Mouse (Mus musculus) telencephalon, adult 2 months (tissue): ENCODE results near the gene Rere.
"Not testable (repeated sequence)": the region's sequence is repeated elsewhere in the genome, so short reads cannot be mapped to it uniquely, and the experiment has no call there.

Experiments used
- DNase-seq: peaks from one replicate; pipeline ENCODE4 v3.0.0-alpha.2; 2011; ENCODE audit warnings: low read depth, low spot score

Rere gene

DNA sequence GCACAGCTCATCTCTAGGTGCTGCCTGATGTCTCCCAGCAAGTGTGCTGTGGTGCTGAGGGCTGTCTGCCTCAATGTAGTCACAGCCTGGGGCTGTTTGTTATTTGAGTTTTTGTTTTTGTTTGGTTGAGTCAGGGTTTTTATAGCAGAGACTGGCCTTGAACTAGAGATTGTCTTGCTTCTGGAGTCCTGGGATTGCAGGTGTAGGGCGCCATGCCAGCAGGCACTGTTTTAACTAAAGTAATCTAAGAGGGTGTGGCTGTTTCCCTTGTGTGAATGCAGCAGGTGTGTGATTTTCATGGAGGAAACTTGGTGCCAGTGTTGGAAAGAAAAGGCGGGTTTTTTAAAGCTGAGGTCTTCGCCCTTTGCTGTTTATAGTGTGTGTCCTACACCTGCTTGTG, 296.6 kb downstream of the Rere start:
- no peak for DNase-seq

DNA sequence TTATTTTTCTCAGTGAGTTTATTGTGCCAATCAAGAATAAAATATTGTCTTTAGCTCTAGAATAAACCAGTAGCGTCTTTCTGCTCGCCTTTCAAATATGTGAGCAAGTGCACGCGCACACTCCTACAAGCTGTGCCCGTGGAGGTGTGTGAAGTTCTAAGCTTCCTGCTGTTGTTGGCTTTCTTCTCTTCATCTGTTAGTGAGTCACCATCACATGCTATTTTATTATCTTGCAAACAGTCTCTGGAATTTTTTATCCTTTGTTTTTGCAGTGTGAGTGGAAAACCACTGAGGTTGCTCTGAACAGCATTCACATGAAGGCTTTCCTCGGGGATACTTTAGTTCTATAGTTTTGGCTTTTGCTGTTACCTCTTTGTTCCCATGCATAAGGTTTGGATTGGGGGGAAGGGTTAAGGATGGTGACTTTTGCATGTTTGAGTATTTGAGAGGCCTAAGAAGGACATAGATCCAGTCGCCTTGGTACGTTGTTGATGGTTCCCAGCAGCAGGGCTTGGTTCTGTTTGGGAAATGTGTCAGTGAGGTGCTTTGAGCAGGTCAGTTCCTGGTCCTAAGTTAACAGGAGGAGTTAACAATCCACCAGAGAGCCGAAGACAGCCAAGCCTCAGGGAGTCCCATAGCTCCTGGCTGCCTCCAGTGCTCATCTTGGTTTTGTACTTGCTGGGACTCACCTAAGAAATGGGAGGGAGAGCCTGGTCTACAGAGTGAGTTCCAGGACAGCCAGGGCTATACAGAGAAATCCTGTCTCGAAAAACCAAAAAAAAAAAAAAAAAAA, 300.7 kb downstream of the Rere start:
- DNase-seq: no peak

DNA sequence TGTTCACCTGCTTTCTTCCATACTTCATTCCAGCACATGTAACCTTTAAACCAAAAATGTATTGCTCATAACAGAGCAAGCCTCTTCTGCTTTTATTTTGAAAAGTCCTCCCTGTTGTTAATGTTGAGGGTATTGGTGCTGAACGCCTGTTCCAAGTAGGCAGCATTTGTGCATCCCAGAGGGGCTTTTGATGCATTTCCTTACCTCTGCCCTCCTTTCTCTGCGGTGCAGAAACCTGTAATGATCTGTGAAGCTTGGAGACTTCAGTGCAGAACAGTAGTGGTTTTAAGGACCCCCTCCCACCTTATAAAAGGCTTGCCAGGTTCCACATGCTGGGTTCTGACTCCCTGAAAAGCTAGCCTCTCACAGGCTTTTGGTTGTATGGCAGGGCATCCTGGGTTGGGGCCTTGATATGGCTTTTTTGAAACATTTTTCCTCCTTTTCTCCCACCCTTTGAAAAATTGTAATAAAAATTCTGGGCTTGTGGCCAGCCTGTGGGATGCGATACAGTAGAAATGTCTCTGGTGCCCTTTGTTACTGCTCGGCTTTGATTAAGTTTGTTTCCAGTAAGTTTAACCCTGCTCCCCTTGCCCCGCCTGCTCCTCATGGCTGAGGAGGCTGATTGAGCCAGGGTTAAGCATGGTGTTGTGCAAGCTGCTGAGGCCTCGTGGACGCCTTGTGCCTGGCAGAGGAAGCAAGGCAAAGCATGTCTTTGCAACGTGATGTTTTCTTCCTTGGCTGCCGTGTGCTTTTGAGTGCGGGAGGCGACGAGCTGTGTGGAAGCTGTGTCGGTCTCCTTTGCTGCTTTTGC, 301.7 kb downstream of the Rere start:
- DNase-seq: peak; percentile 83

DNA sequence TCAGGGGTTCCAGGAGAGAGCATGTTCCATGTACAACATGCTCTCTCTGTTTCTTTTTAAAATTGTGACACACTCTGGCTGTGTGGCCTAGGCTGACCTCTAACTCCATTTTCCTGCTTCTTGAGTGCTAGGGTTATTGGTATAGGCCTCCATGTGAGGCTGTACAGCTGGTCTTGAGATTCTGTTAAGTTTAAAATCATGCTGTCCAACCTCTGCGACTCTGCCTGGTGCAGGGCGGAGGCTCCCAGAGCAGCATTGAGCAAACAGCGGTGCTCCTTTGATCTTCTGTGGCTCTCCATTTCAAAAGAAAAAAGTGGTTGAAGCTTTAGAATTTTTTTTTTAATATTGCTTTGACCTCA, 302.3 kb downstream of the Rere start:
- DNase-seq: no peak

DNA sequence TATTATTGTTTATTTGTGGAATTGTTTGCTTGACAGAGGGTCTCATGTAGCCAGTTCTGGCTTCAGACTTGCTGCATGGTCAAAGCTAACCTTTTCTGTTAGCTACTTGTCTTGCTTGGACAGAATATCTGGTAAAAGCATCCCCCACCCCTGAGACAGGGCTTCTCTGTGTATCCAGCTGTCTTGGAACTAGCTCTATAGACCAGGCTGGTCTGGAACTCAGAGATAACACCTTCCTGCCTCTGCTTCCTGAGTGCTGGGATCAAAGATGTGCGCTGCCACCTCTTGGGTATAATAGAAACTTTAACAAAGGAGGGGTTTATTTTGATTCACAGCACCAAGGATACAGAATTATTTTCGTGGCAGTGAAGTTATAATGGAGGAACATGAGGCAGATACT, 304.4 kb downstream of the Rere start:
- DNase-seq: no peak

DNA sequence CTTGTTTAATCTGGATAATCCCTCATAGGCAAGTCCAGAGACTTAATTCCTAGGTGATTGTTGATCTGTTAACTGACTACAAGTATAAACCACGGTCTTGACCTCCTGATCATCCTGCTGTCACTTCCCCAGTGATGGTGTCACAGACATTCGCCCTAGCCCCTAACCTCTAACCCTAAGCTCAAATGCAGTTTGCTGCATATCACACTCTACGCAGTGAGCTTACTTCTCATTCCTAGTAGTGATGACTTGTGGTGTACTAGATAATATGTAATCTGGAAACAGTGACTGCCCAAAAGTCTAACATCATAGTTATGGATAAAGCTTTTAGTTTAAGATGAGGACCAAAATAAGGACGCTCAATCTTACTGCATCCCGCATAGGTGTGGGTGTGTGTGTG, 304.8 kb downstream of the Rere start:
- no peak for DNase-seq

DNA sequence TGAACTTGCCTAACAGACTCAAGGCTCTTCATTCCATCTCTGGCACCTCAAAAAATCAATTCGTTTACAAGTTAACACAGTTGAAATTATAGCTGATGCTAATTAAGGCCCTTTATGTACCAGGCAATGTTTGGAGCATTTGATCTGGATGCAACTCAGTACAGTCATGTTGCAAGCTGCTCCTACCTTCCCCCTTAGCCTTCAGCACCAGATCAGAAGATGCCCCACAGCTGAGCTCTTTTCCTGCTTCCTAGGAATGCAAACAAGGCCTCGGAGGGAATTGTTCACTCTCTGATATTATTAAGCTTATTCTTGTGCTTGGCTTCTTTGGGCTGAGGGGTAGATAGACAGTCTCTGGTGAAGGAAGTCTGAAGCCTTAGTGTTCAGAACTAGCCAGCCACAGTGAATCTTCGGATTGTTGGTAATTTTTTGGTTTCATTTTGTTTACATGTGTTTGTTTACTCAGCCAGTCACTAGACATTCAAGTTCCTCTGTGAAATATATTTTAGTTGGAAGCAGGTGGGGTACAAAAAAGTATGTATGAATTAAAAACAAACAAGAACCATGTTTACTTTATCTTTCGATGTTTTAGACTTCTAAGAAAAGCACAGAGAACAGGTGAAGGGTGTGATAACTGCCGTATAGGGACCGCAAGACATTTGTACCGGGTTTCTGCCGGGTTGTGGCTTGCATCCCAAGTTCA, 306.3 kb downstream of the Rere start:
- no peak for DNase-seq

DNA sequence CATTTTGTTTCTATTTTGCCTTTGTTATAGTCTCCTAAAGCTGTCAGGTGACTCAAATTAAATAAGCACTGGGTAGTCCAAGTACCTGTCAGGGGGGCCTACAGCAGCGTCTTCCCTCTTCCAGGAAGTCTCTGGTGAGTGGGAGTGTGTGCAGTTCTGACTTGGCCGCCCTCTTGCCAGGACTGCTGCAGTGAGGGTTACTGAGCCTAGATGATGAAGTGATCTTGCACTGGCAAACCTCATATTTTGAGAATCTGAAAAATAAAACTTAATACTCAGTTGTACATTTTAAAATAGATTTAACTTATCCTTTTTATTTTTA, 306.8 kb downstream of the Rere start:
- DNase-seq: no peak

DNA sequence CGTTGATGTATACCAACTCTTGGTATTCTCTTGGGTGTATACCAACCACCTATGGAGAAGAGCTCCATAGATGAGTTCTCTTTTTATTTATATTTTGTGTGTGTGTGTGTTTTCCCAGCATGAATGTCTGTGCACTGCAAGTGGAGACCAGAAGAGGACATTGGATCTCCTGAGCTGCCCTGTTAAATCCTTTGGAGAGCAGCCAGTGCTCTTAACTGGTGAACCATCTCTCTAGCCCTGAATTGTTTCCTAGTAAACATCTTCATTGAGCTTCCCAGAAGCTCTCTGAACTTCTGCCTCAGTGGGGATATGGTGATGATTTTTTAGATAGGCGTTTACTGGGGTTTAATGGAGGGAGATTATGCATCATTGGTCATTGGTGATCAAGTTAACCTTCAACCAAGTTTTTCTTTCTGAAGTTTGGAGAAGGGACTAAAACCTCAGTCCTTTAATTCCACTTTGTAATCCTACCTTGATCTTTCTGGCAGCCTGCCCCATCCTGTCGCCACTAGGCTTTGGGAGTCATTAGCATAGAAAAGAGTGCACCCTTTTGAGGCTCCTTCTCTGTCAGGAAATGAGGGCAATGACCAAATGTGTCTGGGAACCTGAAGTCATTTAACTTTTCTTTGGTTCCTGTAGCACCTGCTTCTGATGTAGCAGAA, 309.3 kb downstream of the Rere start:
- DNase-seq: no peak

DNA sequence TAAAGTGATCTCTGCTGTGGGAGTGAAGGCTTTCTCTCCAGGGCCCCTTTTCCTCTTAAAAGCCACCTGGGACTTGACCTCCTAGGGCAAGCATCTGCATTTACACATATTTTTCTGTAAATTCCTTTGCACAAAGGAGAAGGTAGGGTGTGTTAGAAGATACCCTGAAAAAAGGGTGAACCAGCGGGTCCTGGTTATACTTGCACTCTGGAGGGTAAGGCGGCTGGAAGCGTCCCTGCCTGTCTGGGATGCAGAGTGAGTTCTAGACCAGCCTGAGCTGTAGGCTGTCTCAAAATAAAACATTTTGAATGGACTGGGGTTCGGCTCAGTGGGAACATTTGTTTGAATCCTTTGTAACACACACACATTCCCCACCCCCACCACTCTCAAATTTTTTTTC, 310.2 kb downstream of the Rere start:
- no peak for DNase-seq

DNA sequence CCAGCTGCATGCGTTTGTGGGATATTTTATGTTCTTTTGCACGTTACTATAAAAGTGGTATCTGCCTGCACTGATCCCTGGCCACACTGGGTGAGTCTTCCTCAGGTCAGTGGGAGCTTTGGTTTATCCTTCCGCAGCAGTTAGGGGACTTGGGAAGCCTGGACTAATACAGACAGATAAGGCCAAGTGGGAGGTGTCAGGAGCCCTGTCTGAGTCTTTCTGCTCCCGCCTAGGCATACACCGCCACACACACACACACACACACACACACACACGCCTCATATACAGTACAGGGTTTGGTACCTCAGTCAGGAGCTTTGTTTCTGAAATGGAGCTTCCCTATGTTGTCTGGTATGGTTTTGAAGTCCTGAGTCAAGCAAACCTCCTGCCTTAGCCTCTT, 310.6 kb downstream of the Rere start:
- no peak for DNase-seq

DNA sequence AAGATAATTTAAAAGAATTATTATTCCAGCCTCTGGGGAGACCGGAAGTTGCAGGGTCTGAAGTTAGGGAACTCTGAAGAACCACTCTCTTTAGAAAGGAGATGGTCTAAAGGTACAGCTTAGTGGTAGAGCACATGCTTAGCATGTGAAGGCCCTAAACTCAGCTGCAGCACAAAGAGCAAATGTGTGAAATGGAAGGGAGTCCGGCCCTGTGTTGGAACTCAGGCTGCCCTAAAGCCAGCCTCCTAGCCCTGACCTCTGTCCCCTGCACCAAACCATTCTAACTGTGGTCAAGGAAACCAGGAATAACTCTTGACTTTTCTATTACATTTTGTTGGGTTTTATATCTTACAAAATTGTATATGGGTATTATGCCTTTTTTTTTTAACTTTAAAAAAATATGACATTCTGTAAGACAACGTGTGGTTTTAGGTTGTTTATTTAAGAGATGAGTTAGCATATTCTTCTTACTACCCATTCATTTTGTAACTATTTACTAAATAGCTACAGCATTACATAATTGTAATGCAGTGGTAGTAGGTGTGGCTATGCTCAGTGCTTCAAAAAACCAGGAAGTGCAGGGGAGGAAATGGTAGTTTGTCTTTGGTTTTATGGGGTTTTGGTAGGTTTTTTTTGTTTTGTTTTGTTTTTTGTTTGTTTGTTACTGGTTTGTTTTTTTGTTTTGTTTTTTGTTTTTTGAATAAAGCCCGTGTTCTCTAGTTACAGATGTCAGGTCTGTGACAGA, 312.2 kb downstream of the Rere start:
- no peak for DNase-seq

DNA sequence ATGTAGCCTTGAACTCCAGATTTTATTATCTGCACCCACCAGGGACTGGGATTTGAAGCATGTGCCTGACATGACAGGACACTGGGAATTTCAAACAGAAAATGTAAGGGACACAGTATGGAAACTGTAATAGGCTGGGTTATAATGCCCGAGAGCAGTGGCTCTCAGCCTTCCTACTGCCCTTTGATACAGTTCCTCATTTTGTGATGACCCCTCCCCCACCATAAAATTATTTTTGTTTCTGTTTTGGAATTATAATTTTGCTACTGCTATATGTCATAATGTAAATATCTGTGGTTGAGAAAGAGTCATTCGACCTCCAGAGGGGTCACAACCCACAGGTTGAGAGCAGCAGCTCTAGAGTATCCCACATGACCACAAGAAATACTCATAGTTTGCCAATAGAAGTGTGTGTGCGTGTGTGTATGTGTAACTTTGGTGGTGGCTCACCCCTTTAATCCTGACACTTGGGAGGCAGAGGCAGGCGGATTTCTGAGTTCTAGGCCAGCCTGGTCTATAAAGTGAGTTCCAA, 312.9 kb downstream of the Rere start:
- no peak for DNase-seq

DNA sequence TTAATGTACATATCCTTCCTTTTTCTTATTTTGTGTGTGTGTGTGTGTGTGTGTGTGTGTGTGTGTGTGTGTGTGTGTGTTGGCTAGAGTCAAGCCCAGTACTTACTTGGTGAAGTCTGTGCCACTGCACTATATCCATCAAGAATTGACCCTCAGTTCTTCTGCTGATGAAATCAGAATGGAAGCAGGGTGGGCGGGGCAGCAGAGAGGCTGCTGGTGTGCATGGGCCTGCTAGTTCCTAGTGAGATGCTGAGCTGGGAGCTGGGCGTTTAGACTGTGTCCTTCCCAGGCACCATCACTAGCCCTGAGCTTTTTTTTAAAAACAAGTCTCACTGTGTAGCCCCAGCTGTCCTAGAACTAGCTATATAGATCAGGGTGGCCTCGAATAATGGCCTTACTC, 313.6 kb downstream of the Rere start:
- DNase-seq: no peak

DNA sequence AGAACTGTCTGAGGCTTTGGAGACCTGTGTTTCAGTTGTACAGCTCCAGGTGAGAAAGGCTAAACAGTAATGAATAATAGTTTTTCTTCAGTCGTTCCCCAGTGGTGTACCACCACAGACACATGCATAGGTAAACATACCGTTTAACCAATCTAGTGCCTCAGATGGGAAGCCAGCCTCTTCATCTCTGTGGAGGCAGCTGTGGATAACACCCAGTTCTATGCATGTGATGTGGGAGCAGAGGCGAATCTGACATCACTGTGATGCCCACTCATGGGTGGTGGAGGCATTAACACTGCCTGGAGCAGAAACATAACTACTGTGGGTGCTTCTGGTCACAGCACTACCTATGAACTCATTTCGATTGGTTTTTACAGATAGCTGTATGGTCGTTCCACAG, 314.5 kb downstream of the Rere start:
- no peak for DNase-seq

DNA sequence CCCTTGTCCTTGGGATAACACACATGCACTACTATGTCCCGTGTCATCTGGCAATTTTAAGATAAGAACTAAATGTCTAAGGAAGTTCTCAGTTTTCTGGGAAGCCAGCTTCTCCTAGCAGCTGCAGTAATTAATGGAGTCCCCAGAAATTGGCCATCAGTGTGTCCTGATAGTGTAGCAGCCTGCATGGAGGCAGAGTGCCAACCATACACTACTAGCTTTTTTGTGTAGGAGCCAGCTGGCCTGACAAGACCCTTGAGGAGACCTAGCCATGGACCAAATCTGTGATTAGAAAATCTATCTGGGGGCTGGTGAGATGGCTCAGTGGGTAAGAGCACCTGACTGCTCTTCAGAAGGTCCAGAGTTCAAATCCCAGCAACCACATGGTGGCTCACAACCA, 317.2 kb downstream of the Rere start:
- no peak for DNase-seq

DNA sequence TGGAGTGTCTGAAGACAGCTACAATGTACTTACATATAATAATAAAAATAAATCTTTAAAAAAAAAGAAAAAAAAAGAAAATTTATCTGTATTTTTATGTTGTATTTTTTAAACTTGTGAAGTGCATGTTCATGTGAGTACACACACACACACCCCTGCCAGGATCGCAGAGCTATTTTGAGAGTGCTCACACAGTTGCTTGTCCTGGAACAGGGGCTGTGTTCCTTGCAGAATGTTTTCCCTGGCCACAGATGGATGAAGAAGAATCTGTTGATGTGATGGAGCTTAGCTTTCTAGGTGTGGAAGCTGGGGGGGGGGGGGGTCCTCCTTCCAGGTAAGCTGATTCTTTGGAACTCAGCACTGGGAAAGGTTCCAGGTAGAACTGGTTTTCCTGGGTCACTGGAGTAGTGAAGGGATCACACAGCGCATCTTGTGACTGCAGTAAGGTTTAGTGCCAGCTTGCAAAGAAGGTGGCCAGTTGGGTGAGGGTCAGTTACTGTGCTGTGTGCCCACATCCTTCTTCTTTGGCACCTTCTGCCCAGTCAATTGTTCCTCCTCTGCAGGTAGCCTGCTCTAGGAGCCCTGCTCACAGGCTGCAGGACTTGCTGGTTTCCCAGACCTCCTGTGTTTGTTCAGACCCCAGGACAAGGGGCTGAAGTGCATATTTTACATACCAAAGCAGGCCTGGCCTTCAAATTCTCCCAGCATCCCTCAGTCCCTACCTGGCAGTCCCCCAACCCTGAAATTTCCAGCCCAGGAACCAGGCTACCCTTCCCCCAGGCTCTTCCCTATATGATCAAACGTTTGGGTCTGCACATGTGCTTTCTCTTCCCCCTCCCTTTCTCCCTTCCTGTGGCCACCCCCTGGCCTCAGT, 317.9 kb downstream of the Rere start:
- DNase-seq: no peak

DNA sequence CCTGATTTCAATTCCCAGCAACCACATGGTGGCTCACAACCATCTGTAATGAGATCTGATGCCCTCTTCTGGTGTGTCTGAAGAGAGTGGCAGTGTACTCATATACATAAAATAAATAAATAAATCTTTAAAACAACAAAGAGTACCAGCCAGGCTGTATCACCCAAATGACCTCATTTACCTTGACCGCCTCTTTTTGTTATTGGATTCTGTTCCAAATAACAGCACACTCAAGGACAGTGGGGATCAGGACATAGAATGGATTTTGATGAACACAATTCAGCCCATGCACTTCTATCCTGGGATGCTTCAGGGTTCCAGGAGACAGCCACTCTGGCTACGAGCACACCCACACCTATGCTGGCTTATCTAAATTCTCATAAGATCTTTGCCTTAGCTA, 319.1 kb downstream of the Rere start:
- DNase-seq: not testable (repeated sequence)

DNA sequence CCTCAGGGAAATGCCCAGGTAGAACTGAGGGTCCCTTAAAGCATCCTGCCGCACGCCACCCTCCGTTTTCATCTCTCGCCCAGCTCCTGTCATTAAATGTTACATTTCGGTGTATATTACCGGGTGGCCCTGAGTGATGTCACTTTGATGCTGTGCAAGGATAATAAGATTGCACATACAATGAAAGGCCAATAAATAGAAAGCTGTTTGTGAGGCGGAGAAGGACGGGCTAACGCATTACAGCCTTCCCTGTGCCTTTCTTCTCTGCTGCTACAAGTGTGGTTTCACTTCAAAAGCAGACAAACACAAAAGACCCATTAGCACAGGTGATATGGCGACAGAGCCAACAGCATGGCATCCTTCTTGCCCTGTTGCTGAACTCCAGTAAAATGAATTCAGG, 320.0 kb downstream of the Rere start:
- DNase-seq: no peak

DNA sequence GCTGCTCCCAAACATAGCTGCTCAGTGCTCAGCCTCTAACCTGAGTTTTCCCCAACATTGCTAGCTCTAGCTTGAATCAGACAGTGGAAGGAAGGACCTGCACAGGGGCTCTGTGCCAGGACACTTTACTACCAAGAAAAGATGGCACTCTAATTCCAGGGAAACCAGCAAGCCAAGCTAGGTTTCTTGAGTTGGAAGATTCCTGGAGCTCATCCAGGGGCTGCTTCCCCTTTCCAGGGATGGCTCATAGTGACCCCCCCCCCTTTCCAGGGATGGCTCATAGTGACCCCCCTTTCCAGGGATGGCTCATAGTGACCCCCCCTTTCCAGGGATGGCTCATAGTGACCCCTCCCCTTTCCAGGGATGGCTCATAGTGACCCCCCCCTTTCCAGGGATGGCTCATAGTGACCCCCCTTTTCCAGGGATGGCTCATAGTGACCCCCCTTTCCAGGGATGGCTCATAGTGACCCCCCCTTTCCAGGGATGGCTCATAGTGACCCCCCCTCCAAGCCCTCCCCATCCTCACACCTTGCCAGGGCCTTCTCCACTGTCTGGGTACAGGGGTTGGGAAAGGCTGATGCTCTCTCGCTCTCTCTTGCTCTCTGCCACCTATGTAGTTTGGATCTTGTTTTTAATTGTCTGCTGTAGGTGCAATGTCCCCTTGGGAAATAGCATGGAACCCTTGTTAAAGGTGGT, 322.1 kb downstream of the Rere start:
- no peak for DNase-seq
